Mouse (Mus musculus): ENCODE measurements around the gene Bco1. TPM values are rescaled to one million over a fixed set of nuclear protein-coding genes. Genes with fewer than 3 reads are reported as not detected.

Gene Bco1
- polyA plus RNA-seq, 1 experiment from 2014 or later: 0.22 TPM

- H3K4me1 ChIP-seq: peaks cover 36% of the 10 kb centered on the region
- H3K4me3 ChIP-seq: peak within 1 kb of the TSS; percentile 92
- H3K27me3 ChIP-seq: no peaks in the 10 kb centered on the region
- H3K36me3 ChIP-seq: no peaks in the 10 kb centered on the region
- peak within 1 kb of the TSS; percentile 97 for H3K4me2 ChIP-seq (replicated peaks)
- peak within 1 kb of the TSS; percentile 91 for H3K9ac ChIP-seq (replicated peaks)
- ATAC-seq (ENCODE audit: low FRiP score, low read depth): peak; percentile 75
- under 1% methylated on average over 50 of the region's 65 CpGs for WGBS
- H3K9me3 ChIP-seq: no peaks in the 10 kb centered on the region
- H3K27ac ChIP-seq (replicated peaks): peak within 1 kb of the TSS; percentile 76
Observed at GRCm38 (mm10) chr8:117158135-117158761, 62.6 kb downstream of the Bco1 start, which contains the start of gene Gan. Gan (plus strand) TSS chr8:117158135.

GRCm38 (mm10) chr8:117159031-117159430 is 63.4 kb downstream of the Bco1 start:
- 66% methylated on average over 5 of the region's 5 CpGs for WGBS
- Histone ChIP-seq H3K36me3 (no peaks in the 10 kb centered on the region), H3K9me3 (no peaks in the 10 kb centered on the region), H3K9ac (replicated peaks) (0 out of 2 replicates have a peak overlapping the region, but pooled peaks have one; percentile 20), H3K27me3 (no peaks in the 10 kb centered on the region), H3K4me1 (peaks cover 36% of the 10 kb centered on the region), H3K4me2 (replicated peaks) (peak overlapping the region; percentile 97), H3K4me3 (peak overlapping the region; percentile 92), H3K27ac (replicated peaks) (no peak overlapping the region)
- ATAC-seq (ENCODE audit: low FRiP score, low read depth): no peak

DNA sequence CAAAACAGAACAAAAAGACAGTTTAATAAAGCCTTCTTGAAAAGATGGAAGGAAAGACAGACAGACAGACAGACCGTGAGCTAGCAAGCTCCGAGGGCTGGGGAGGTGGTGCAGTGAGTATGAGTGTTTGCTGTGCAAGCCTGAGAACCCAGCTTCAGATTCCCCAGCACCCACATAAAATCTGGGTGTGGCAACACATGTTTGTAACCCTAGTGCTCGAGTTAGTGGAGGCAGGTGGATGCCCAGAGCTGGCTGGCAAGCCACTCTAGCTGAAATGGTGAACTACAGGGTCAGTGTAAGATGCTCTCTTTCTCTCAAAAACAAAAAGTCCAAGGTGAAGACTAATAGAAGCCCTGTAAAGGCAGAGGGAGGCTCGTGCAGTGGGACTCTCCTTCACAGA is 69.3 kb downstream of the Bco1 start:
- Histone ChIP-seq H3K9ac (replicated peaks) (no peak overlapping the region), H3K9me3 (no peaks in the 10 kb centered on the region)
- 90% methylated on average over 4 of the region's 4 CpGs for WGBS

GRCm38 (mm10) chr8:117165542-117165941 is 69.9 kb downstream of the Bco1 start:
- Histone ChIP-seq H3K9ac (replicated peaks) (no peak overlapping the region), H3K4me1 (no peaks in the 10 kb centered on the region), H3K9me3 (no peaks in the 10 kb centered on the region), H3K27ac (replicated peaks) (no peak overlapping the region), H3K4me3 (no peak overlapping the region), H3K4me2 (replicated peaks) (no peak overlapping the region), H3K27me3 (no peaks in the 10 kb centered on the region), H3K36me3 (no peaks in the 10 kb centered on the region)
- ATAC-seq (ENCODE audit: low FRiP score, low read depth): no peak
- 93% methylated on average over 4 of the region's 4 CpGs for WGBS

More for the DNA sequence above, 69.3 kb downstream of the Bco1 start:
- no peak for ATAC-seq (ENCODE audit: low FRiP score, low read depth)
- Histone ChIP-seq H3K4me3 (no peak overlapping the region), H3K36me3 (no peaks in the 10 kb centered on the region), H3K4me1 (peaks cover 3% of the 10 kb centered on the region; the same call in 1 of the 2 replicates), H3K27ac (replicated peaks) (no peak overlapping the region), H3K27me3 (no peaks in the 10 kb centered on the region), H3K4me2 (replicated peaks) (no peak overlapping the region)

GRCm38 (mm10) chr8:117166515-117166914 is 70.9 kb downstream of the Bco1 start:
- 82% methylated on average over 2 of the region's 2 CpGs for WGBS
- Histone ChIP-seq H3K4me3 (no peak overlapping the region), H3K9ac (replicated peaks) (no peak overlapping the region), H3K27me3 (no peaks in the 10 kb centered on the region), H3K36me3 (no peaks in the 10 kb centered on the region), H3K27ac (replicated peaks) (no peak overlapping the region), H3K4me1 (no peaks in the 10 kb centered on the region), H3K9me3 (no peaks in the 10 kb centered on the region), H3K4me2 (replicated peaks) (no peak overlapping the region)
- no peak for ATAC-seq (ENCODE audit: low FRiP score, low read depth)

DNA sequence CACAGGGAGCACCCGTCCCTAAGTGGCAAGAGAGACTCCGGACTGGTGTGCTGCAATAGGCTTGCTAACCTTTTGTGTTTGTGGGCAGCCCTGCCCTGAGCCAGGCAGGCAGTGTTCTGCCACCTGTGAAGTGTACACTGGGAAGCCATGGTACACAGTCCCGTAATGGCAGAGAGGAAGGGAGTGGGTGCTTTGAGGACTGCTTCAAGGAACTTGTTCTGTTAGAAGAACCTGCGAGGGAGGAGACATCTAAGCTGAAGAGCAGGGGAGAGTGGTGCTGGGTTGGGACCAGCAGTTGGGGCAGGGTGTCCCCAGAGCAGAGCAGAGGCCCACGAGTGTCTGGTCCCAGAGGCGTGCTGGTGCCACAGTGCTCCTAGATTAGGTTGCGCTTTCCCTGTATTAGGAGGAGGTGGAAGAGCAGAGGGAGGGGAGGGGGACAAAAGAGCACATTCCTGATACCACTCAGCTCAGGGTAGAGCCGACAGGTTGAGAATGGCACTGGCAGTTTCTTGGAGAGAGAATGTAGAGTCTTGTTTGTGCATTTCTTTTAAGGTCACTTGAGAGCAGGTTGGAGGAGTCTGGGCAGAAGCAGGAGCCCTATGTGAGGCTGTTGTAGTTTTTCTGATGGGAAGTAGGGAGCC is 71.7 kb downstream of the Bco1 start:
- Histone ChIP-seq H3K4me2 (replicated peaks) (no peak overlapping the region), H3K4me1 (no peaks in the 10 kb centered on the region), H3K4me3 (no peak overlapping the region), H3K27me3 (no peaks in the 10 kb centered on the region), H3K9ac (replicated peaks) (no peak overlapping the region), H3K9me3 (no peaks in the 10 kb centered on the region), H3K36me3 (no peaks in the 10 kb centered on the region), H3K27ac (replicated peaks) (no peak overlapping the region)
- ATAC-seq (ENCODE audit: low FRiP score, low read depth): no peak
- WGBS: 85% methylated on average over 8 of the region's 8 CpGs

- no peaks in the 10 kb centered on the region for H3K9me3 ChIP-seq
- 0 out of 2 replicates have a peak, but pooled peaks cover 2% of the 10 kb centered on the region for H3K4me1 ChIP-seq
- H3K27me3 ChIP-seq: no peaks in the 10 kb centered on the region
- H3K4me2 ChIP-seq (replicated peaks): no peak overlapping the region
- H3K4me3 ChIP-seq: no peak overlapping the region
- no peaks in the 10 kb centered on the region for H3K36me3 ChIP-seq
- H3K9ac ChIP-seq (replicated peaks): no peak overlapping the region
- 90% methylated on average over 9 of the region's 9 CpGs for WGBS
- no peak overlapping the region for H3K27ac ChIP-seq (replicated peaks)
- no peak for ATAC-seq (ENCODE audit: low FRiP score, low read depth)
Observed at GRCm38 (mm10) chr8:117168378-117168777, 72.7 kb downstream of the Bco1 start.

DNA sequence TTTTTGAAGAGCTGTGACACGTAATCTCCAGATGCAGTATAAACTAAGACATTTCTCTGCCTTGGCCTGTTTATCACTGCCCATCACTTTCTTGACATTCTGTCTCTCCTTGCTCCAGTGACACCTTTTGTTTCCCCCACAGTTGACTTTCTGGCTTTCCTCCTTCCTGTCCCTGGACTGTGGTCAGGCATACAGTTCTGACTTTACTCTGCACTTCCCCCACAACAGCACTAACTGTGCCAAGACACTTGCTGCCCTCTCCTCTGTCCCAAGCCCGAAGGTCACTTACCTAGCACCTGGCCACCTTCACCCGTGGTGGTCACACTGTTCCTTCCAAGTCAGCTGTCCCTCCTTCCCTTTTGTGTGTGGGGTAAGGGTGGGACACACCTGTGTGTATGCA is 76.2 kb downstream of the Bco1 start:
- no peaks in the 10 kb centered on the region for H3K27me3 ChIP-seq
- 0 out of 2 replicates have a peak, but pooled peaks cover 2% of the 10 kb centered on the region for H3K4me1 ChIP-seq
- 91% methylated on average over 3 of the region's 3 CpGs for WGBS
- H3K36me3 ChIP-seq: 0 out of 2 replicates have a peak, but pooled peaks cover 4% of the 10 kb centered on the region
- H3K27ac ChIP-seq (replicated peaks): no peak overlapping the region
- no peak overlapping the region for H3K4me3 ChIP-seq
- H3K9ac ChIP-seq (replicated peaks): no peak overlapping the region
- ATAC-seq (ENCODE audit: low FRiP score, low read depth): no peak
- H3K9me3 ChIP-seq: no peaks in the 10 kb centered on the region
- no peak overlapping the region for H3K4me2 ChIP-seq (replicated peaks)

GRCm38 (mm10) chr8:117172904-117173303 is 77.2 kb downstream of the Bco1 start:
- H3K4me2 ChIP-seq (replicated peaks): no peak overlapping the region
- H3K27ac ChIP-seq (replicated peaks): no peak overlapping the region
- H3K4me1 ChIP-seq: 0 out of 2 replicates have a peak, but pooled peaks cover 2% of the 10 kb centered on the region
- WGBS: 78% methylated on average over 7 of the region's 7 CpGs
- H3K27me3 ChIP-seq: no peaks in the 10 kb centered on the region
- H3K9me3 ChIP-seq: no peaks in the 10 kb centered on the region
- no peak for ATAC-seq (ENCODE audit: low FRiP score, low read depth)
- no peak overlapping the region for H3K4me3 ChIP-seq
- no peak overlapping the region for H3K9ac ChIP-seq (replicated peaks)
- 0 out of 2 replicates have a peak, but pooled peaks cover 4% of the 10 kb centered on the region for H3K36me3 ChIP-seq

GRCm38 (mm10) chr8:117173690-117174089 is 78.0 kb downstream of the Bco1 start:
- Histone ChIP-seq H3K4me1 (0 out of 2 replicates have a peak, but pooled peaks cover 2% of the 10 kb centered on the region), H3K27me3 (no peaks in the 10 kb centered on the region), H3K9ac (replicated peaks) (no peak overlapping the region), H3K36me3 (0 out of 2 replicates have a peak, but pooled peaks cover 4% of the 10 kb centered on the region), H3K27ac (replicated peaks) (no peak overlapping the region), H3K4me2 (replicated peaks) (no peak overlapping the region), H3K9me3 (no peaks in the 10 kb centered on the region), H3K4me3 (no peak overlapping the region)
- WGBS: 86% methylated on average over 3 of the region's 3 CpGs
- no peak for ATAC-seq (ENCODE audit: low FRiP score, low read depth)

GRCm38 (mm10) chr8:117174536-117174935 is 78.9 kb downstream of the Bco1 start:
- Histone ChIP-seq H3K9me3 (no peaks in the 10 kb centered on the region), H3K27ac (replicated peaks) (no peak overlapping the region), H3K36me3 (0 out of 2 replicates have a peak, but pooled peaks cover 4% of the 10 kb centered on the region), H3K27me3 (no peaks in the 10 kb centered on the region), H3K4me3 (no peak overlapping the region), H3K4me1 (0 out of 2 replicates have a peak, but pooled peaks cover 2% of the 10 kb centered on the region), H3K9ac (replicated peaks) (no peak overlapping the region), H3K4me2 (replicated peaks) (no peak overlapping the region)
- WGBS: 86% methylated on average over 5 of the region's 5 CpGs
- no peak for ATAC-seq (ENCODE audit: low FRiP score, low read depth)

DNA sequence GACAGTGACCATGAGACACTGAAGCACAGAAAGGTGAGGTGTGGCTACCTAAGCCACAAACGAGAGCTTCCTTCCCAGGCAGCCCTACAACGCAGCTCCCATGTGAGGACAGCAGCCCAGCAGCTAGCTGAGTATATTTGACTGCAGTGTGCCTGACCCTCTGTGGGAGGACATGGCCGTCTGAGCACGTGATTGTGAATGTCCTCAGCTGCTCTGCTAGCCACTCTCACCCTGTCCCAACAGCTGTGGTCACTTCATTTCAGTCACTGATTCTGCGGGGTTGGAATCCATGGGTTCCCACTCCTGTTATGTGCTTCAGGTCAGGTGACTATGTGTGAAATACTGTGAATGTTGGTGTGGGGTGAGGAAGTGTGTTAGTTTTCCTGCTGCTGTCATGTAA is 80.7 kb downstream of the Bco1 start:
- Histone ChIP-seq H3K4me3 (no peak overlapping the region), H3K9me3 (no peaks in the 10 kb centered on the region), H3K9ac (replicated peaks) (no peak overlapping the region), H3K27me3 (no peaks in the 10 kb centered on the region), H3K4me2 (replicated peaks) (no peak overlapping the region), H3K4me1 (0 out of 2 replicates have a peak, but pooled peaks cover 2% of the 10 kb centered on the region), H3K27ac (replicated peaks) (no peak overlapping the region), H3K36me3 (0 out of 2 replicates have a peak, but pooled peaks cover 4% of the 10 kb centered on the region)
- no peak for ATAC-seq (ENCODE audit: low FRiP score, low read depth)
- WGBS: 85% methylated on average over 5 of the region's 5 CpGs
